Mouse (Mus musculus) layer of hippocampus, adult 18-20 months (tissue): ENCODE results near the gene Wdpcp. TPM values are rescaled to one million over a fixed set of nuclear protein-coding genes. Genes with fewer than 3 reads are reported as not detected.
A peak's percentile ranks its signal among the peaks of the same experiment; 100 is the strongest.

Experiments
- DNase-seq, 2 experiments: peaks; one replicate each; pipeline ENCODE4 v3.0.0; 2022; ENCODE audit warnings: low spot score in 2 of 2
- microRNA-seq, 2 experiments: library from miRNA; unstranded; fragments of <30 nt; microRNA quantifications; one replicate each; pipeline ENCODE4 v1.2.0; 2021
- total RNA-seq, 2 experiments: library from RNA; stranded (reverse); gene quantifications; 2 replicates each; pipeline ENCODE4 v1.2.3; 2021

Wdpcp gene
- total RNA-seq, 2 experiments from 2014 or later: 10.9 to 11.2 TPM

GRCm38 (mm10) chr11:21729961-21730360 is 157.9 kb downstream of the Wdpcp start:
- DNase-seq: no peak

GRCm38 (mm10) chr11:21735272-21735671 is 163.2 kb downstream of the Wdpcp start:
- no peak for DNase-seq

- no peak for DNase-seq
Measured at GRCm38 (mm10) chr11:21749487-21749886, 177.5 kb downstream of the Wdpcp start.

GRCm38 (mm10) chr11:21763201-21763600 is 191.2 kb downstream of the Wdpcp start:
- peak; percentile 34 to 68 for DNase-seq

GRCm38 (mm10) chr11:21788831-21789230 is 216.8 kb downstream of the Wdpcp start:
- no peak for DNase-seq

GRCm38 (mm10) chr11:21824941-21825340 is 252.9 kb downstream of the Wdpcp start:
- DNase-seq: no peak

GRCm38 (mm10) chr11:21826521-21826920 is 254.5 kb downstream of the Wdpcp start:
- no peak for DNase-seq

GRCm38 (mm10) chr11:21847040-21847439 is 275.0 kb downstream of the Wdpcp start:
- DNase-seq: peak in 1 of 2 experiments; percentile 5

GRCm38 (mm10) chr11:21864000-21864399 is 292.0 kb downstream of the Wdpcp start:
- no peak for DNase-seq

GRCm38 (mm10) chr11:21864516-21864915 is 292.5 kb downstream of the Wdpcp start:
- DNase-seq: no peak

- no peak for DNase-seq
Measured at GRCm38 (mm10) chr11:21868675-21869074, 296.6 kb downstream of the Wdpcp start.

GRCm38 (mm10) chr11:21870863-21871262 is 298.8 kb downstream of the Wdpcp start:
- DNase-seq: no peak

GRCm38 (mm10) chr11:21871728-21872127 is 299.7 kb downstream of the Wdpcp start:
- DNase-seq: no peak

- no peak for DNase-seq
Measured at GRCm38 (mm10) chr11:21875077-21875476, 303.0 kb downstream of the Wdpcp start.

GRCm38 (mm10) chr11:21894696-21895095 is 322.7 kb downstream of the Wdpcp start:
- DNase-seq: no peak

- no peak for DNase-seq
Measured at GRCm38 (mm10) chr11:21922531-21922930, 350.5 kb downstream of the Wdpcp start.

Small RNA genes lying within 50 kb of the gene (microRNA-seq; reads per million reads assigned to microRNA genes)
- 0 reads per million in 2 experiments for gene Gm22990

Other genes starting within 250 kb of the Wdpcp start
- gene Ugp2, start 201.0 kb upstream of the Wdpcp start, total RNA-seq: 10 to 100 TPM; 79.9 to 81.5 TPM
- gene Mdh1, start 132 bp downstream of the Wdpcp start, total RNA-seq: 100 to 1,000 TPM; 658 to 664 TPM